Mouse (Mus musculus) CH12.LX (cell line): ENCODE data around the gene Lrrc26.
A peak's percentile ranks its signal among the peaks of the same experiment; 100 is the strongest.

Source experiments
- CHD2 ChIP-seq: IDR thresholded peaks from 2 replicates; pipeline ENCODE4 v1.6.1; 2011; ENCODE audit warnings: low read length, improper control_type of control experiment
- EP300 ChIP-seq: IDR thresholded peaks from 2 replicates; pipeline ENCODE4 v1.6.1; 2011; ENCODE audit warnings: low read length, improper control_type of control experiment
- POLR2A ChIP-seq: IDR thresholded peaks from 2 replicates; pipeline ENCODE4 v1.6.1; 2011; ENCODE audit warnings: low read depth, mild to moderate bottlenecking, improper control_type of control experiment, low read length
- RAD21 ChIP-seq: IDR thresholded peaks from 2 replicates; pipeline ENCODE4 v1.6.1; 2011; ENCODE audit warnings: low read depth, mild to moderate bottlenecking, low read length, improper control_type of control experiment, moderate library complexity
- ZMIZ1 ChIP-seq: IDR thresholded peaks from 2 replicates; pipeline ENCODE4 v1.6.1; 2012; ENCODE audit warnings: low read depth, mild to moderate bottlenecking, inconsistent platforms, low read length, improper control_type of control experiment
- ZNF384 ChIP-seq: IDR thresholded peaks from 2 replicates; pipeline ENCODE4 v1.6.1; 2012; ENCODE audit warnings: low read depth, low read length, improper control_type of control experiment, inconsistent platforms

DNA sequence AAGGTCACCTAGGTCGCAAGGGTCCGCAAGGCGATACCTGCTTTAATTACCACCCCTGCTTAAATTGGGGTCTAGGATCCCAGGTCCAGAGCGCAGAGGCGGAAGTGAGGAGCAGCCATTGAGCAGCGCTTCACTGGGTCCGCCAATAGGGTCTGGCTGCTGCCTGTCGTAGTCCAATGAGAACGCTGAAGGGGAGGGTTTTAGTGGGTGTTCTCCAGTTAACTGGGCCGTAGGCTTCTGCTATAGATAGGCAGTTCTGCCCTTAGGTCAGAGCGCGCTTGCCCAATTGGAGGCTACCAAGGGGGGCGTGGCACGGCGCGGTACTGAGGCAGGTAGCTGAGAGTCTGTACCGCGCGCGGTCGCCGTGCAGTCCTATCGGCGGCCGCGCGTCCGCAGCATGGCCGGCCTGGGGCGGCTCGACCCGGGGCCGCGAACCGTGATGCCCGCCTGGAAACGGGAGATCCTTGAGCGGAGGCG, 27.4 kb upstream of the Lrrc26 start, which contains the start of gene Tprn:
- TF ChIP-seq EP300 = no peak
- no peak for TF ChIP-seq ZNF384
- peak; percentile 93 for TF ChIP-seq POLR2A
- peak; percentile 67 for TF ChIP-seq ZMIZ1
- no peak for TF ChIP-seq RAD21
- TF ChIP-seq CHD2 = peak; percentile 91
